Mouse (Mus musculus) Patski (cell line): ENCODE data around the gene Rab22a. TPM values are rescaled to one million over a fixed set of nuclear protein-coding genes. Genes with fewer than 3 reads are reported as not detected.

Experiments
- ATAC-seq: fragments of 100-300 bp; one replicate; pipeline ENCODE4 v1.8.0; 2021
- CTCF ChIA-PET: fragments of 350-600 bp; sonication (Branson Sonifier 250); formaldehyde crosslinking; loops from one replicate; lab custom pipeline; 2022; ENCODE audit warnings: inconsistent platforms; lab: Charles Lee
- POLR2A ChIA-PET: fragments of 350-600 bp; sonication (Branson Sonifier 250); formaldehyde crosslinking; loops from one replicate; lab custom pipeline; 2022; ENCODE audit warnings: antibody characterized with exemption, inconsistent platforms; lab: Charles Lee
- DNase-seq: peaks from one replicate; pipeline ENCODE4 v3.0.0-alpha.2; 2011; ENCODE audit warnings: low read depth, low spot score
- H3K27me3 ChIP-seq: fragments of 371-371 bp; one replicate; pipeline ENCODE4 v1.5.1; 2021
- CTCF ChIP-seq: fragments of 100-300 bp; IDR thresholded peaks from one replicate; pipeline ENCODE4 v1.5.1; 2021
- in situ Hi-C: fragments of 300-500 bp; cut with MboI; formaldehyde crosslinking; loops from 3 replicates; pipeline ENCODE4 v1.11.1; 2018; ENCODE audit warnings: low pct_unique_long_range_greater_than_20kb, mixed read lengths
- polyA plus RNA-seq: library from polyadenylated mRNA; unstranded; gene quantifications from one replicate; pipeline ENCODE4 v1.2.3, GENCODE M21; 2021

Gene Rab22a
- polyA plus RNA-seq, 1 experiment from 2014 or later: 38.3 TPM

DNA sequence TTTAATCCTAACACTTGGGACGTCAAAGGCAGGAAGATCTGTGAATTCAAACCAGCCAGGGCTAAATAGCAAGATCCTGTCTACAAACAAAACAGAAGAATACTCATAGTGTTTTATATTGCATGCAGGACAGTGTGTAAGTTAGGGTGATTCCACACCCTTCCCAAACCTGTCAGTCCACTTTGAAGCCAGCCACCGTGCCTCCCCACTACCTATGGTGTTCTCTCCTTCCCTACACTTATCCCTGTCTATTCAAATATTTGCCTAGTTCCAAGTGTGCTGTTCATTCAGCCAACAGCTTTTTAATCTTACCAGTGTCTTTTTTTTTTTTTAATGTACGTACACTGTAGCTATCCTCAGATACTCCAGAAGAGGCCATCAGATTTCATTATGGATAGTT is 7.3 kb downstream of the Rab22a start:
- CTCF ChIA-PET: interaction anchor here (1.8 kb wide), 1 partner anchor 24 kb away, joined by 5 read pairs; no protein-coding TSS in a partner anchor
- DNase-seq: no peak
- POLR2A ChIA-PET: no interaction called here
- no peak for ATAC-seq
- in situ Hi-C loops: no loop called here
- no peaks in the 10 kb centered on the region for H3K27me3 ChIP-seq
- no peak for TF ChIP-seq CTCF

DNA sequence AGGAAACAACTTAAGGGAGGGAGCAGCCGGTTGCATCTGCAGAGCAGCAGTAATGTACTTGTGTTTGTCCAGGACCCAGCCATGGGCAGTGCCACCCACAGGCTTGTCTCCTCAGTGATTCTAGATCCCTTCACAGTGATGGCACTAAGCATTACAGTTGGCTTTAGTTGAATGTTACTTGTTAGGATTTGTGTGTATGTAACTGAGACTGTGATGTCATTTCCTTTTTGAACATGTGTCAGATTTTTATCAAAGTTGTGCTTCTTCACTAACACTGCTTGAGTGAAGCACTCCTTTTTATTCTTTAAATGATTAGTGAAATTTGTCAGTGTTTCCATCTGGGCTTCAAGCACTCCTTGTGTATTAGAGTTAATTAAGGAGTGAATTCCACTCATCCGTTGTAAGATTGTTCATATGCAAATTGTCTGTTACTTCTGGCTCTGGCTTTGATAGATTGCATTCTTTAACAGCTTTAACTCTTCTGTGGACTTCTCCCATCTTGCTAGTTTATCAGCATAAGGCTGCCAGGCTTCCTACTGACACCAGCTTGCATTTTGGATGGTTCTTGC is 12.9 kb downstream of the Rab22a start:
- no peak for TF ChIP-seq CTCF
- no peak for ATAC-seq
- DNase-seq: no peak
- ChIA-PET POLR2A (no interaction called here), CTCF (no interaction called here)
- in situ Hi-C loops: no loop called here
- no peaks in the 10 kb centered on the region for H3K27me3 ChIP-seq

DNA sequence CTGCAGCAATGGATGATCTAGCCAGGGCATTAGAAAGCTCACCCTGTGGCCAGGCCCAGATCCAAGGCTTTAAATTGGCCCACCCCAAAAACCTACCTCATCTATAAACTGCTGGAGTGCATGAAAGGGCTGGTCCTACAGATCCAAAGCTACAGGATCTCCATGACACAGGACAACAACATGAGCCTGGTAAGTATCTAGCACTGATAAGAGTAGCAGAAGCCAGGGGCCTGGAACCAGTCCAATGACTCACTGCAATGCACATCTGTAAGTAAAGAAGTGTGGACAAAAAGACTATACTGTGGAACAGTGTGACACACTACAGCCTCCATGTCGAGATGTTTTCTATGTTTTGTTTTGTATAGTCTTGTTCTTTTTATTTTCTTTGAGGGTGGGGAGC is 13.9 kb downstream of the Rab22a start:
- in situ Hi-C loops: no loop called here
- ChIA-PET POLR2A (no interaction called here), CTCF (interaction anchor here (1.3 kb wide), 1 partner anchor 11 kb away, joined by 4 read pairs; no protein-coding TSS in a partner anchor)
- DNase-seq (no peak), ATAC-seq (no peak)
- no peak for TF ChIP-seq CTCF
- H3K27me3 ChIP-seq: no peaks in the 10 kb centered on the region

DNA sequence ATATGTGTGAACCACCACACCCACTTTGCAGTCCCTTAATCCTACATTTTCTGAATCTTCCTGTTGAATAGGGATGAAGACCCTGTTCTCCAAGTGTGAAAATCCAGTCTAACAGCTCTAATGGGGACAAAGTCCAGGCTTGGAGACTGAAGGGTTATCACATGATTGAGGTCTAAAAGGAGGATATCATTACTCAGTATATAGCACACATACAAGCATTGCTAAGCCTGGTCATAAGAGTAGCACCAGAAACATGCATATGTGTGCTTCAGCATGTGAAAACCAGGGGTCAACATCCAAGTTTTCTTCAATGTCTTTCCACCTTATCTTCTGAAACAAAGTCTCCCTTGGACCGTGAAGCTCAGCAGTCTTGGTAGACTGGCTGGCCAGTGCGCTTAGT is 19.0 kb downstream of the Rab22a start:
- ChIA-PET POLR2A (interaction anchor here (0.5 kb wide), 1 partner anchor 44 kb away, joined by 4 read pairs; no protein-coding TSS in a partner anchor), CTCF (interaction anchor here (2.7 kb wide), 1 partner anchor 8 kb away, joined by 7 read pairs; no protein-coding TSS in a partner anchor)
- ATAC-seq: no peak
- no peaks in the 10 kb centered on the region for H3K27me3 ChIP-seq
- DNase-seq: no peak
- TF ChIP-seq CTCF: no peak
- in situ Hi-C loops: no loop called here

DNA sequence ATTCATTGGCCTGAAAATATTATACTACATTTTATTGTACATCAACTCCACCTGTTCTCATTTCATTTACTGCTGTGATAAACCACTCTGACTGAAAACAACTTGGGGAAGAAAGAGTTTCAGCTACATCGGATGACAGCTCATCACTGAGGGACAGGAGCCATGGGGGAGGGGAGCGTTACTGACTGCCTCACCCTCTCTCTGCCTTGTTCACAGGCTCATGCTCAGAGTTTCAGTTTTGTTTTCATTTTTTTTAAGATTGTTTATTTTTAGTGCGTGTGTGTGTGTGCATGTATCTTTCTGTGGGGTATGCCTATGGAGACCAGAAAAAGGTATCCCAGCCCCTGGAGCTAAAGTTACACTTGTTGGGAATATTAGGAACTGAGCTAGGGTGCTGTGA is 19.7 kb downstream of the Rab22a start:
- no peaks in the 10 kb centered on the region for H3K27me3 ChIP-seq
- in situ Hi-C loops: no loop called here
- ATAC-seq (no peak), DNase-seq (no peak)
- ChIA-PET POLR2A (interaction anchor here (0.5 kb wide), 1 partner anchor 43 kb away, joined by 4 read pairs; no protein-coding TSS in a partner anchor), CTCF (interaction anchor here (1.4 to 2.7 kb wide), 2 partner anchors 9 kb away, joined by 4 to 7 read pairs; no protein-coding TSS in a partner anchor)
- no peak for TF ChIP-seq CTCF

DNA sequence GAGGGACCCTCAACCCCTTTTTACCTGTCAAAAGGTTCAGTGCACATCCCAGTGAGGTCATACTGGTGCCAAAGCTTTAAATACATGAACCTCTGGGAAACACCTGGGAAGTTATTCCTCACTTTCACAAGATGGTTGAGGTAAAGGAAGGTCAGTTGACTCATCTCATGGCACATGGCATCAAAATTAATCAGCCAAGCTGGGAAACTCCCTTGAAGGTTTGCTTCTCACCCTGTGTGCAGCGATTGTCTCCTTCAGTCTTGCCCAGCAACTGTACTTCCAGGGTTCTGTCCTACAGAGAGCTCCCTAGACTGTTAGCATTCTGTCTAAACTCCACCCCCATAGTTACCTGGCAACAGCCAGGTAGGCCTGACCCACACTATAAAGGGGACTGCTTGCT is 20.6 kb downstream of the Rab22a start:
- DNase-seq: no peak
- ChIA-PET POLR2A (no interaction called here), CTCF (interaction anchor here (1.4 to 2.7 kb wide), 2 partner anchors 8 to 10 kb away, joined by 4 to 7 read pairs; no protein-coding TSS in a partner anchor)
- in situ Hi-C loops: no loop called here
- TF ChIP-seq CTCF: no peak
- no peak for ATAC-seq
- H3K27me3 ChIP-seq: no peaks in the 10 kb centered on the region

DNA sequence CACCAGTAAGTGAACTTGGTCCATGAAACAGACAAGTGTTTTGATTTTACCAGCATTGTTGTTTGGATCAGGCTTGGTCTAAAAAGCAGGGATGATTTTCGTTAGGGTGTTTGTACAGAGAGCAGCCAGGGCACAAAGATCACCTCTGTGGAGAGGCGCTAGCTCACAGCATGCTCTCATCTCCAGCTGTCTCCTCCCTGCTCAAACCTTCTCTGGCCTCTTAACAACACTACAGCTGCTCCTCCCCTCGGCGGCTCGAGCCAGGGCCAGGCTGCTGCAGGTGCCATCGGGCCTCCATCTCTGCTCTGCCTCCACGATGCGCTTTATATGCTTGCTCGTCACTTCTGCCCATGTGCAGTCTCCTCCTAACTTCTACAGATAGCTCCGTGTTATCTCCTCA is 23.2 kb downstream of the Rab22a start:
- no peak for ATAC-seq
- ChIA-PET POLR2A (no interaction called here), CTCF (no interaction called here)
- DNase-seq: no peak
- in situ Hi-C loops: no loop called here
- no peak for TF ChIP-seq CTCF
- H3K27me3 ChIP-seq: no peaks in the 10 kb centered on the region

DNA sequence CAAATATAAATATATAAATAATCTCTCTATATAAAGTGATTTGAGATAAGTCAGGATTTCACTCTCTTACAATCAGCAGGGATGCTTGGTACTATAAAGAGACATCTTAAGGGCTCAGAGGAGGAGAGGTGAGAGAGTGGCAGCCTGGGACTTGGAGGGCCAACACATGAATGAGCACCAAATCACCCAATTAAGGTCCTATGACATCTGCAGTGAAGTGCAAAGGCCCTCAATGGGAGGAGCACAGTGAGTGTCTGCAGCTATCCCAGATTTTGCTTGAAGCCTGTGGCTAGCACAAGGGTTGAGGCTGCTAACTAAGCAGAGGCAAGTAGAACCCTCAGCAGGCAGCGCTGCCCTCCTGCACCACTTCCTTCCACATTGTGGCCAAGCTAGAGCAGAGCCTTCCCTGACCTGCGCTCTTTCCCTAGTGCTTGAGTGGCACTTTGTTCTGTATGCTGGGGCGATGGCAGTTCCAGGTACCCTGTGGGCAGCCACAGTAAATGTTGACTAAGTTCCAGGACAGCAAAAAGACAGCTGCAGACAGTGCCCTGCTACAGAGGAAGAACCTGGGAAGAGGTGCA is 26.3 kb downstream of the Rab22a start:
- ATAC-seq (peak; percentile 17), DNase-seq (no peak)
- in situ Hi-C loops: no loop called here
- no peaks in the 10 kb centered on the region for H3K27me3 ChIP-seq
- CTCF ChIA-PET: no interaction called here
- TF ChIP-seq CTCF: no peak
- POLR2A ChIA-PET: no interaction called here

DNA sequence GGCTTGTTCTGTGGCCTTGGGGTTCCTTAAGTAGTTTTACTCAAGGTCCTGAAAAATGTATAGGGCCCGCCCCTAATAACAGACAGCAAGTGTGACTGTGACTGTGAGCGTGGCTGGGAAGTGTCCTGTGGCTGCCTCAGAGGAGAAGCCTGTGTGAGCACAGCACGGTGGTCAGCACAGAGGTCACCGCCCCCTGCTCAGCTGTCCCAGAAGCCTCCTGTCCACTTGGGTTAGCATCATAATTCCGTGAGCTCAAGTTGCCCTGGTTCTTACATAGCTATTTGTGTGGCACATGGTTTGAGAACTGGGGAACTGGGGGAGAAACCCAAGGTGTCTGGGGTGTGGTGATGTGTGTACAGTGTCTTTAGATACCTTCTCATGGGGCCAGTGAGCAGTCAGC is 27.8 kb downstream of the Rab22a start:
- CTCF ChIA-PET: interaction anchor here (1.1 to 2.1 kb wide), 3 partner anchors 9 to 15 kb away, joined by 3 to 9 read pairs (median 3); no protein-coding TSS in a partner anchor
- no peak for DNase-seq
- in situ Hi-C loops: no loop called here
- POLR2A ChIA-PET: no interaction called here
- H3K27me3 ChIP-seq: no peaks in the 10 kb centered on the region
- ATAC-seq: no peak
- TF ChIP-seq CTCF: no peak

DNA sequence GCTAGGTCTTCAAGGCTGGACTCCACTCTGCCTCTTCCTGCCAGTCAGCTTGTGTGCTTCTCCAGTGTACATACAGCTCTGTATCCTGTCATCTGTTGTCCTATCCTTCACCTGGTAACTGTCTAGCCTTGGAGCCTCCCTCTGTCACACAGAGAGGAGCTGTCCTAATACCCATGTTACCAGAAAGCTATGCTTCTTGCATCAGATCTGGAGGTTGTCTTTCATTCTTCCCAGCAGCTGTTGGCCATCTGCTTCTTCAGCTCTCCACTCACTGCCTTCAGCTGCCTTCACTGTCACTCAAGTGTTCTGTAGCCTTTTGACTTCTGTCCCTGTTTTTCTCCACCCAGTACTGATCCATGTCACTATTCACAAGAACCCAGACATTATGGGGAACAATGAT is 30.3 kb downstream of the Rab22a start:
- CTCF ChIA-PET: interaction anchor here (1.3 to 1.9 kb wide), 2 partner anchors 24 to 38 kb away, joined by 4 to 5 read pairs; no protein-coding TSS in a partner anchor
- DNase-seq (no peak), ATAC-seq (no peak)
- no peak for TF ChIP-seq CTCF
- POLR2A ChIA-PET: no interaction called here
- in situ Hi-C loops: no loop called here
- no peaks in the 10 kb centered on the region for H3K27me3 ChIP-seq

DNA sequence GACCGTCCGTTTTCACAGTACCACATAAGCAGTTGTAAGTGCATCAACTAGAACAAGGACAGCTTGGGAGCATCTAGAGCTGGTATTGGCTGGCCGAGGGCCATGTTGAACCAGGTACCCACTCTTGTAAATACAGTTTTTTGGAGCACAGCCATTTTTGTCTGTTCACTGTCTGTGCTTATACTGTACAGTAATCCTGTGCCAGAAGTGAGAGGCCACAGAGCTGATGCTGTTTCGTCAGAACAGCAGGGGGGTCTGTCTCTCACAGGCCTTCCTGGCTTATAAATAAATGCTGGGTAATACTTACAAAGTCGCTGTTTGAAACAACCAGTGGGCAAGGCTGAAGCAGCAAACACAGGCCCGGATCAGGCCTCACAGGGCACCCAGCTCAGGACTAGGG is 32.2 kb downstream of the Rab22a start:
- ChIA-PET POLR2A (no interaction called here), CTCF (interaction anchor here (0.8 kb wide), 1 partner anchor 20 kb away, joined by 3 read pairs; no protein-coding TSS in a partner anchor)
- TF ChIP-seq CTCF: no peak
- ATAC-seq: no peak
- H3K27me3 ChIP-seq: no peaks in the 10 kb centered on the region
- no peak for DNase-seq
- in situ Hi-C loops: no loop called here
